Mouse (Mus musculus) liver, embryonic 16.5 days (tissue): ENCODE data around the gene Chd6. TPM values are rescaled to one million over a fixed set of nuclear protein-coding genes. Genes with fewer than 3 reads are reported as not detected.

Experiments
- ATAC-seq: fragments of 200-750 bp; cut with Nextera tagmentation; 2 replicates; pipeline ENCODE4 v1.8.0; 2017; ENCODE audit warnings: low read depth, mild to moderate bottlenecking, moderate number of reproducible peaks, moderate library complexity
- H3K27ac ChIP-seq: fragments of 300-500 bp; sonication (generic); 2 replicates; pipeline ENCODE4 v1.5.1; 2014; ENCODE audit warnings: mild to moderate bottlenecking, low read length
- H3K27me3 ChIP-seq: fragments of 300-500 bp; sonication (generic); 2 replicates; pipeline ENCODE4 v1.6.1; 2014; ENCODE audit warnings: low read depth, low read length, mixed read lengths; ENCODE audit not compliant: control insufficient read depth, insufficient read depth
- H3K36me3 ChIP-seq: fragments of 300-500 bp; sonication (generic); 2 replicates; pipeline ENCODE4 v1.6.1; 2014; ENCODE audit warnings: mild to moderate bottlenecking; ENCODE audit not compliant: control insufficient read depth, insufficient read depth
- H3K4me1 ChIP-seq: fragments of 300-500 bp; sonication (generic); 2 replicates; pipeline ENCODE4 v1.6.1; 2014; ENCODE audit warnings: low read depth, low read length, mixed read lengths; ENCODE audit not compliant: control insufficient read depth
- H3K4me2 ChIP-seq: fragments of 300-500 bp; sonication (generic); 2 replicates; pipeline ENCODE4 v1.6.1; 2014; ENCODE audit warnings: low read depth, low read length, mixed read lengths
- H3K4me3 ChIP-seq: fragments of 300-500 bp; sonication (generic); 2 replicates; pipeline ENCODE4 v1.5.1; 2014; ENCODE audit warnings: low read depth, mild to moderate bottlenecking, low read length
- H3K9ac ChIP-seq: fragments of 300-500 bp; sonication (generic); 2 replicates; pipeline ENCODE4 v1.6.1; 2014; ENCODE audit warnings: low read depth, low read length
- H3K9me3 ChIP-seq: fragments of 300-500 bp; sonication (generic); replicated peaks from 2 replicates; pipeline ENCODE4 v1.6.1; 2016; ENCODE audit warnings: low read length; ENCODE audit not compliant: control insufficient read depth
- WGBS: fragments of 180-500 bp; shearing (Covaris S2); extraction: QIAGEN DNeasy Blood & Tissue Kit; methylation state at CpG from one replicate; pipeline ENCODE4 v1.1.7; 2014; ENCODE audit not compliant: insufficient replicate concordance; 5-methylcytosine and 5-hydroxymethylcytosine counted together
- polyA plus RNA-seq: library from polyadenylated mRNA; unstranded; fragments of >200 nt; fragmentation: Nextera tagmentation; extraction: Ambion mirVana; gene quantifications from 2 replicates; pipeline ENCODE4 v1.2.1, GENCODE M21; 2015

The Chd6 gene
- polyA plus RNA-seq, 1 experiment from 2014 or later = 4.7 TPM

DNA sequence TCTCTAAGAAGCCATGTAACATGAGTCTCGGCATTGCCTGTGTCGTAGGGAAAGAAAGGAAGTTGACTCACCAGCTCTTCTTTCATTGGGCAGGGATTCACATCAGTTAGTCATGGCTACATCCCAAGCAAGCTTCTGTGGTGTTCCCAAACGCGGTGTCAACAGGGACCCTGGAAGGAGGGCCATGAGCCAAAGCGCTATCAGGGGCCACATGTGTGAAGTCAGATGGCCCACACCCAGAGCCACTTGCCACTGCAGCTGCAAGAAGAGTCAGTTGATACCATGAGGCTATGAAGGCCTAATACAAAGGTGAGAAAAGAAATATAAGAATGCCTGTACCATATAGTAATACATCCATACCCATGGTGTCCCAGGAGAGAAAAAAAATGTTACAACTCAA, 3.1 kb upstream of the Chd6 start:
- ATAC-seq = no peak
- 61% methylated on average over 5 of the region's 5 CpGs for whole genome bisulfite sequencing

DNA sequence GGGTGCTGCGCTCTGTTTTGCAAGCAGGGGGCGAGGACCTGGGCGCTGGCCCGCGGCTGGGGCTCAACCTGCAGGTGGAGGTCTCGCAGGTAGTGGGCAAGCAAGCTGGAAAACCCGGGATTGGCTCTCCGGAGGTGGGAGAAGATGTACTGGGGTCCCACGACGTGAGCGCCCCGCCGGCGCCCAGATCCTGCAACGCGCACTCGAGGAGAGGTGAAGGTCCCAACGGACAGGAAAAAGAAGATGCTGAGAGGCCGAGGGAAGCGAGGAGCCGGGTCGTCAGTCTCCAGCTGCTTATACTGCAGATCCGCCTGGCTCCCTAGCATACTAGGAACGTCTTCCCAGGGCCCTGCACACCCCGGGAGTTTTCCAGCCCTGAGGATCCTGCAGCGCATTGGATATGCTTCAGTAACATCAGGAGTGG, 535 bp upstream of the Chd6 start:
- no peak for ATAC-seq
- peaks cover 9% of the 10 kb centered on the region for H3K4me1 ChIP-seq
- no peaks in the 10 kb centered on the region for H3K27me3 ChIP-seq
- peak overlapping the region; percentile 90 for H3K4me2 ChIP-seq
- H3K9me3 ChIP-seq = no peaks in the 10 kb centered on the region
- H3K36me3 ChIP-seq = no peaks in the 10 kb centered on the region
- H3K4me3 ChIP-seq = peak overlapping the region; percentile 92
- 2% methylated on average over 23 of the region's 26 CpGs for WGBS
- no peak overlapping the region for H3K27ac ChIP-seq
- peak overlapping the region; percentile 48 for H3K9ac ChIP-seq

More for the DNA sequence above, 3.1 kb upstream of the Chd6 start:
- H3K9me3 ChIP-seq = no peaks in the 10 kb centered on the region
- peaks cover 9% of the 10 kb centered on the region for H3K4me1 ChIP-seq
- H3K4me3 ChIP-seq = no peak overlapping the region
- no peak overlapping the region for H3K27ac ChIP-seq
- H3K9ac ChIP-seq = no peak overlapping the region
- H3K4me2 ChIP-seq = no peak overlapping the region
- H3K36me3 ChIP-seq = no peaks in the 10 kb centered on the region
- no peaks in the 10 kb centered on the region for H3K27me3 ChIP-seq

DNA sequence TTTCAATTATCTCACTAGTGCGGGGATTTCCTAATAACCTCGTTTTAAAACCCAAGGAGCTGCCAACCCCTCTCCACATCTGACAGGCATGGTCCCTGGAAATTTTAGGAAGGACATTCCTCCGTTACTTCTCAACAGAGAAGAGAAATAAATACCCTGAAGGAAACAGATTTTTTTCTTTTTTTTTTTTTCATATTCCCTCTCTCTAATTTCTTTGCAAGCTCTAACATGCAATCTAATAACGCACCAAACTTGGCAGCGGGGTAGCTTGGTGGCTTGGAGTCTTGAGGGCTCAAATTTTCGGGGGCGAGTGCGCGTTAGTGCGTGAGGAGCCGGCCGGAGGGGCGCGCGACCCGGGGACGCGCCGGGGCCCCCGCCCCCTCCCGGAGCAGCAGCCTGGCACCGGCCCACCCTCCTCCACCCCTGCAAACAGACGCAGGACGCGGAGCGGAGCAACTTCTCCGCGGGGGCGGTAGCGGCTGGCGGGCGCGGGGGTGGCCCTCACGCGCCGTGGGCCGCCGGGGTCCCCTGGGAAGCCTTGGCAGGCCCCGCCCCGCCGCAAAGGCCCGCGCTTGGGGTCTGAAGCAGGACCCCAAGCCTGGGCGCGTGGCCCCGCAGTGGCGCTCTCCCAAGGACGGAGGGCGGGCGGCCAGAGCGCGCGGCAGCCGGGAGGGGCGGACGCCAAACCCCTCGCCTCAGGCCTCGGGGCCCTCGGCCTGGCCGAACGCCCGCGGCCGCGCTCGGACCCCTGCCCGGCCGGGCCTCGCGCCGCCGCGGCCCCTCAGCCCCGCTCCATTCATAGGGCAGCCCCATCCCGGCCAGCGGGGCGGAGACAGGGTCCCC, 569 bp downstream of the Chd6 start:
- H3K27ac ChIP-seq = peak overlapping the region; percentile 86
- no peaks in the 10 kb centered on the region for H3K9me3 ChIP-seq
- peak overlapping the region; percentile 90 for H3K4me2 ChIP-seq
- H3K4me1 ChIP-seq = peaks cover 9% of the 10 kb centered on the region
- no peaks in the 10 kb centered on the region for H3K36me3 ChIP-seq
- H3K27me3 ChIP-seq = no peaks in the 10 kb centered on the region
- peak overlapping the region; percentile 87 for H3K9ac ChIP-seq
- H3K4me3 ChIP-seq = peak overlapping the region; percentile 92
- ATAC-seq = peak; percentile 36
- WGBS = 1% methylated on average over 51 of the region's 77 CpGs

DNA sequence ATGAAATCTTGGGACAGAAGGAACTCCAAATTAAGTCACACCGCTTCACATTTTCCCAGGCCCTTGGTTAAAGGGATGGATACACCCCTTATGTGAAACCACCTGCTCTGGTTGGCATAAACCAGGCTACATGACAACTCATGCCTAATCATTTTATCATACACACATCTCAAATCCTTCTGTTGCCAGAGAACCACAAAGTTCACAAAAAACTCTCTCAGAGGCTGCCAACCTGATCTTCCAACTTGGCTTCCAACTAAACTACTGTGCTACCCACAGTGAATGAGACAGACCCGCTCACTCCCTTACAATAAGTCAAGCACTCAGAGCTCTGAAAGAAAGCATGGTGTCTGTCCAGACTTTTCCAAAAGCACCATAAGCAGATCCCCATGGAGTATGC, 1.6 kb downstream of the Chd6 start:
- H3K9ac ChIP-seq = no peak overlapping the region
- peaks cover 9% of the 10 kb centered on the region for H3K4me1 ChIP-seq
- H3K27me3 ChIP-seq = no peaks in the 10 kb centered on the region
- H3K36me3 ChIP-seq = no peaks in the 10 kb centered on the region
- no peak overlapping the region for H3K27ac ChIP-seq
- no peak for ATAC-seq
- H3K4me2 ChIP-seq = no peak overlapping the region
- no peak overlapping the region for H3K4me3 ChIP-seq
- no peaks in the 10 kb centered on the region for H3K9me3 ChIP-seq
- 78% methylated on average over 2 of the region's 2 CpGs for WGBS

DNA sequence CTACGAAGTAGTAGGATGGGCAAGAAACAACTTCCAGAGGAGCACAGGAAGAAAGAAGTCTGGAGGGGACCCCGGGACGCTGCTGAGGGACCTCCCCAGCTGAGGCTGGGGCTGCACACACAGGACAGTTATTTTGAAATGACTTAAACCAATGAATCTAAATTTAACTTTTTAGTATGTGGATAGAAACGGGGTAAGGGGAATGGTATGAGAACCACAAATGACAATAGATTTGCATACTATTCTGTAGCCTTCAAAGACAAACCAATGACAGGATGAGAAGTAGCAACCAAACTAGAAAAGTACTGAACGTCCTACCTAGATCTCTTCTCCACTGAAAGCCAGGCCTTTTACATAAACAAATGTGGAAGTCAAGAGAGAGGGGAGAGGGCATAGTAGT, 5.1 kb downstream of the Chd6 start:
- Histone ChIP-seq H3K9me3 (no peaks in the 10 kb centered on the region), H3K27me3 (no peaks in the 10 kb centered on the region), H3K4me2 (no peak overlapping the region), H3K4me3 (no peak overlapping the region), H3K4me1 (peaks cover 4% of the 10 kb centered on the region), H3K27ac (no peak overlapping the region), H3K36me3 (no peaks in the 10 kb centered on the region), H3K9ac (no peak overlapping the region)
- ATAC-seq = no peak
- 54% methylated on average over 5 of the region's 5 CpGs for WGBS

DNA sequence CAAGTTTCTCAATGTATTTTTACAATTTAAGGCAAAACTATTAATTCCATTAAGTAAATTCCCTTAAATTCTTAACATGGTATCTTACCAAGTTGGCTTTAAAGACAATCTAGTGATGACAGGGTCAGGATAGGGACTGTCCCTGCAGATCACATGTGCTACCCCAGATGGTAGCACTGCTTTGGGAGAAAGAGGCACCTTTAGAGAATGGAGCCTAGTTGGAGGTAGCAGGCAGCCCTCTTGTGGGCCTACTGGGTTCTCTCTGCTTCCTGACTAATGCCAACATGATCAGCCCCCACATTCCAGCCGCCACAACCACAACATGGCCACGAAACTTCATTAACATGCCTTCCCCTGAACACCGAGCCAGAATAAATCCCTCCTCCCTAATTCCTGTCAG, 6.8 kb downstream of the Chd6 start:
- no peak for ATAC-seq
- Histone ChIP-seq H3K27ac (no peak overlapping the region), H3K4me2 (no peak overlapping the region), H3K9me3 (no peaks in the 10 kb centered on the region), H3K27me3 (no peaks in the 10 kb centered on the region), H3K4me1 (no peaks in the 10 kb centered on the region), H3K9ac (no peak overlapping the region), H3K36me3 (no peaks in the 10 kb centered on the region), H3K4me3 (no peak overlapping the region)
- WGBS = 47% methylated on average over 3 of the region's 3 CpGs

DNA sequence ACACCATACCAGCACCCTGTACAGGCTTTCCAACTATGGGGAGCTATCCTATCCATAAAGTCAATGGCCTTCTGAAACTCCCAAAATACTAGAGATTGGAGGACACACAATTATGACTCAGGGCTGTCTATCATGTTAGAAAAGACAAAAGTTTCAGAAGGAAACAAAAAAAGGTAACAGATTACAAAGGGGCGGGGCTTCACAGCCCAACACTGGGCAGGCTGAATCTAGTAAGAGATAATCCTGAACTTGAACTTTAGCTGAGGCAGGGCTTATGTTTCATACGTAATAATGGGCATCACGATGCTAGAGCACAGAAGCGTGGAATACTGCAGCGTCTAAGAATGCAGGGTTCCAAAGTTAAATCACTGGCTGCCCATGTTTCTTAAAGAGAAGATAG, 11.1 kb downstream of the Chd6 start:
- Histone ChIP-seq H3K36me3 (no peaks in the 10 kb centered on the region), H3K27me3 (no peaks in the 10 kb centered on the region), H3K4me1 (no peaks in the 10 kb centered on the region), H3K4me2 (no peak overlapping the region), H3K4me3 (no peak overlapping the region), H3K9ac (no peak overlapping the region), H3K27ac (no peak overlapping the region), H3K9me3 (no peaks in the 10 kb centered on the region)
- 70% methylated on average over 5 of the region's 5 CpGs for WGBS
- ATAC-seq = no peak

DNA sequence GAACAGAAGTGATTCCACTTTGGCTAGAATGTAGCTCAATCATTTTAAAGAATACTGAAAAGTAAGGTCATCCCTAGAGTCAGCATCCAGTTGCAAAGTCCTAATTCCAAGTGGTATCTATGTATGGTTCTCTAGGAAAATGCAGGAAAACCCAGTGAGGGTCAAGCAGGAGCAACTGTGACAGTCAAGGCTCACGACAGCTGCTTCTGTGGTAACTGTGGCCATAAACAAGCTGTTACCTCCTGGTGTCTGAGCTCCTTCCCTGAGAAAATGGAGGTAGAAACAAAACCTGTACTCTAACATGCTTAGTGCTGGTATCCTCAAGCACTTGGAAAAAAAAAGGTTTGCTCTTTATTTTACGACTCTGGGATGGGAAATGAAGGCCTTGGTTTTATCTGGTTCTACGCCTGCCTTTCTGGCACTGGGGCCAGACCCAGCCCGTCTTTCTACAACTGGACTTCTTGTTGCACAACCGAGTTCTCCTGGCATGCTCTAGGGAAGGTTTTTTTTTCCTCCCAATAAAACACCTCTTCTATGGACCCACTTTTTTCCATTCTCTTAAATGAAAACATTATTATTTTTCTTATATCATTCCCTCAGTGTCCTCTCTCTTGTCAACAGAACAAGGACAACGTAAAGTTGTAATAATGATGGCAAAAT, 18.0 kb downstream of the Chd6 start:
- no peak overlapping the region for H3K4me2 ChIP-seq
- no peak overlapping the region for H3K9ac ChIP-seq
- no peaks in the 10 kb centered on the region for H3K9me3 ChIP-seq
- no peaks in the 10 kb centered on the region for H3K36me3 ChIP-seq
- WGBS = 61% methylated on average over 6 of the region's 6 CpGs
- no peaks in the 10 kb centered on the region for H3K27me3 ChIP-seq
- ATAC-seq = no peak
- H3K27ac ChIP-seq = no peak overlapping the region
- no peaks in the 10 kb centered on the region for H3K4me1 ChIP-seq
- H3K4me3 ChIP-seq = no peak overlapping the region

DNA sequence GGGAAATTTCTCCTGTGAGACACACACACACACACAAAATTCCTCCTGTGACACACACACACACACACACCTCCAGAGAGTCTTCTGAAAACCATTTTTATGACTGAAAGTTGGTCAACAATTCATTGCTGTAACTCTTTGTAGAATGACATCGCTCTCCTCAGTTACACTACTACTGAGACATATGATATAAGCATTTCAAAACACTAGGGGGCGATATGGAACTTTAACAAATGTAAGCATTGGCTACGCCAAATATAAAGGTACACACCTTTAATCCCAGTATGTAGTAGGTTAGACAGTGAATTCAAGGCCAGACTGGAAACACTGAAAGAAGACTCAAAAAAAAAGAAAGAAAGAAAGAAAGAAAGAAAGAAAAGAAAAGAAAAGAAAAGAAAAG, 18.7 kb downstream of the Chd6 start:
- H3K27me3 ChIP-seq = no peaks in the 10 kb centered on the region
- WGBS = 36% methylated on average over 3 of the region's 3 CpGs
- H3K4me2 ChIP-seq = no peak overlapping the region
- H3K27ac ChIP-seq = no peak overlapping the region
- H3K36me3 ChIP-seq = no peaks in the 10 kb centered on the region
- no peak for ATAC-seq
- no peak overlapping the region for H3K9ac ChIP-seq
- H3K9me3 ChIP-seq = no peaks in the 10 kb centered on the region
- no peak overlapping the region for H3K4me3 ChIP-seq
- no peaks in the 10 kb centered on the region for H3K4me1 ChIP-seq
